Mouse (Mus musculus) liver, embryonic 16.5 days (tissue): ENCODE data around the gene Nkx6-1. TPM values are rescaled to one million over a fixed set of nuclear protein-coding genes. Genes with fewer than 3 reads are reported as not detected.

Experiments
- ATAC-seq: fragments of 200-750 bp; cut with Nextera tagmentation; 2 replicates; pipeline ENCODE4 v1.8.0; 2017; ENCODE audit warnings: low read depth, mild to moderate bottlenecking, moderate number of reproducible peaks, moderate library complexity
- H3K27ac ChIP-seq: fragments of 300-500 bp; sonication (generic); 2 replicates; pipeline ENCODE4 v1.5.1; 2014; ENCODE audit warnings: mild to moderate bottlenecking, low read length
- H3K27me3 ChIP-seq: fragments of 300-500 bp; sonication (generic); 2 replicates; pipeline ENCODE4 v1.6.1; 2014; ENCODE audit warnings: low read depth, low read length, mixed read lengths; ENCODE audit not compliant: control insufficient read depth, insufficient read depth
- H3K36me3 ChIP-seq: fragments of 300-500 bp; sonication (generic); 2 replicates; pipeline ENCODE4 v1.6.1; 2014; ENCODE audit warnings: mild to moderate bottlenecking; ENCODE audit not compliant: control insufficient read depth, insufficient read depth
- H3K4me1 ChIP-seq: fragments of 300-500 bp; sonication (generic); 2 replicates; pipeline ENCODE4 v1.6.1; 2014; ENCODE audit warnings: low read depth, low read length, mixed read lengths; ENCODE audit not compliant: control insufficient read depth
- H3K4me2 ChIP-seq: fragments of 300-500 bp; sonication (generic); 2 replicates; pipeline ENCODE4 v1.6.1; 2014; ENCODE audit warnings: low read depth, low read length, mixed read lengths
- H3K4me3 ChIP-seq: fragments of 300-500 bp; sonication (generic); 2 replicates; pipeline ENCODE4 v1.5.1; 2014; ENCODE audit warnings: low read depth, mild to moderate bottlenecking, low read length
- H3K9ac ChIP-seq: fragments of 300-500 bp; sonication (generic); 2 replicates; pipeline ENCODE4 v1.6.1; 2014; ENCODE audit warnings: low read depth, low read length
- H3K9me3 ChIP-seq: fragments of 300-500 bp; sonication (generic); replicated peaks from 2 replicates; pipeline ENCODE4 v1.6.1; 2016; ENCODE audit warnings: low read length; ENCODE audit not compliant: control insufficient read depth
- WGBS: fragments of 180-500 bp; shearing (Covaris S2); extraction: QIAGEN DNeasy Blood & Tissue Kit; methylation state at CpG from one replicate; pipeline ENCODE4 v1.1.7; 2014; ENCODE audit not compliant: insufficient replicate concordance; 5-methylcytosine and 5-hydroxymethylcytosine counted together
- polyA plus RNA-seq: library from polyadenylated mRNA; unstranded; fragments of >200 nt; fragmentation: Nextera tagmentation; extraction: Ambion mirVana; gene quantifications from 2 replicates; pipeline ENCODE4 v1.2.1, GENCODE M21; 2015

Gene Nkx6-1
- polyA plus RNA-seq, 1 experiment from 2014 or later = not detected

GRCm38 (mm10) chr5:101655418-101655817 is 9.4 kb downstream of the Nkx6-1 start:
- H3K27ac ChIP-seq = no peak overlapping the region
- peaks cover 55% of the 10 kb centered on the region for H3K27me3 ChIP-seq
- no peak overlapping the region for H3K9ac ChIP-seq
- no peaks in the 10 kb centered on the region for H3K4me1 ChIP-seq
- H3K9me3 ChIP-seq = no peaks in the 10 kb centered on the region
- H3K4me3 ChIP-seq = no peak overlapping the region
- no peak overlapping the region for H3K4me2 ChIP-seq
- WGBS = 33% methylated on average over 7 of the region's 7 CpGs
- no peaks in the 10 kb centered on the region for H3K36me3 ChIP-seq
- ATAC-seq = no peak

GRCm38 (mm10) chr5:101647726-101648686 is 16.8 kb downstream of the Nkx6-1 start:
- no peak for ATAC-seq
- no peak overlapping the region for H3K4me3 ChIP-seq
- H3K9me3 ChIP-seq = no peaks in the 10 kb centered on the region
- 7% methylated on average over 52 of the region's 53 CpGs for WGBS
- peaks cover 40% of the 10 kb centered on the region for H3K27me3 ChIP-seq
- H3K27ac ChIP-seq = no peak overlapping the region
- no peaks in the 10 kb centered on the region for H3K4me1 ChIP-seq
- H3K9ac ChIP-seq = no peak overlapping the region
- no peak overlapping the region for H3K4me2 ChIP-seq
- H3K36me3 ChIP-seq = no peaks in the 10 kb centered on the region

GRCm38 (mm10) chr5:101646961-101647575 is 17.7 kb downstream of the Nkx6-1 start:
- Histone ChIP-seq H3K9me3 (no peaks in the 10 kb centered on the region), H3K4me2 (no peak overlapping the region), H3K36me3 (no peaks in the 10 kb centered on the region), H3K27me3 (peaks cover 40% of the 10 kb centered on the region), H3K27ac (no peak overlapping the region), H3K9ac (no peak overlapping the region), H3K4me3 (no peak overlapping the region), H3K4me1 (no peaks in the 10 kb centered on the region)
- no peak for ATAC-seq
- WGBS = 30% methylated on average over 20 of the region's 20 CpGs

GRCm38 (mm10) chr5:101645071-101645470 is 19.7 kb downstream of the Nkx6-1 start:
- H3K36me3 ChIP-seq = no peaks in the 10 kb centered on the region
- H3K4me2 ChIP-seq = no peak overlapping the region
- no peak for ATAC-seq
- peaks cover 40% of the 10 kb centered on the region for H3K27me3 ChIP-seq
- WGBS = 54% methylated on average over 8 of the region's 8 CpGs
- H3K9ac ChIP-seq = no peak overlapping the region
- no peak overlapping the region for H3K4me3 ChIP-seq
- H3K4me1 ChIP-seq = no peaks in the 10 kb centered on the region
- H3K9me3 ChIP-seq = no peaks in the 10 kb centered on the region
- no peak overlapping the region for H3K27ac ChIP-seq

GRCm38 (mm10) chr5:101638101-101638500 is 26.7 kb downstream of the Nkx6-1 start:
- Histone ChIP-seq H3K9me3 (no peaks in the 10 kb centered on the region), H3K9ac (no peak overlapping the region), H3K4me1 (no peaks in the 10 kb centered on the region), H3K27me3 (no peaks in the 10 kb centered on the region), H3K4me3 (no peak overlapping the region), H3K36me3 (no peaks in the 10 kb centered on the region), H3K27ac (no peak overlapping the region), H3K4me2 (no peak overlapping the region)
- no peak for ATAC-seq
- 66% methylated on average over 4 of the region's 4 CpGs for WGBS

Other genes starting within 250 kb of the Nkx6-1 start
- gene Cds1, start 100.1 kb upstream of the Nkx6-1 start, polyA plus RNA-seq = 0.28 and 0.44 TPM in 2 replicates